ENCODE assay signal across 12 mouse cellular contexts in genomic region chr6:58837917-58838316, GRCm38 (mm10). TPM values are rescaled to one million over a fixed set of nuclear protein-coding genes. Genes with fewer than 3 reads are reported as not detected.
DNase-seq lines count a peak whose midpoint lies in the region; ATAC-seq and TF ChIP-seq lines count a peak whose summit lies in the region.
"Had no signal": no experiment of that assay in that cellular context is flagged by ENCODE, and none has a peak within 500 bp of the region (broad histone marks: within the 10 kb centered on the region; RNA-seq: fewer than 3 reads in every experiment).

No protein-coding gene starts in this region.

- no peaks in the 10 kb centered on the region for H3K36me3 ChIP-seq in forebrain, embryonic 15.5 days
- no peaks in the 10 kb centered on the region for H3K36me3 ChIP-seq in midbrain, embryonic 12.5 days
- H3K36me3 ChIP-seq: heart, embryonic 10.5 days had no signal

- ATAC-seq in forebrain, embryonic 15.5 days (replicated peaks), result peak; percentile 76
- ATAC-seq in midbrain, embryonic 12.5 days (ENCODE audit: low FRiP score, low read depth), result 0 out of 2 replicates have a peak, but pooled peaks have one; percentile 16

- no peaks in the 10 kb centered on the region for H3K27me3 ChIP-seq in forebrain, embryonic 15.5 days
- H3K27me3 ChIP-seq in midbrain, embryonic 12.5 days, result no peaks in the 10 kb centered on the region

- intact Hi-C loops in gastrocnemius, adult 2 months (cut with DNase I), result no loop called here

- H3K9me3 ChIP-seq in forebrain, embryonic 15.5 days, result no peaks in the 10 kb centered on the region
- no peaks in the 10 kb centered on the region for H3K9me3 ChIP-seq in midbrain, embryonic 12.5 days
- H3K9me3 ChIP-seq: heart, embryonic 10.5 days had no signal

- TF ChIP-seq CTCF in gastrocnemius, adult 2 months (IDR thresholded peaks at IDR 0.05), result no peak

- H3K4me3 ChIP-seq in forebrain, embryonic 15.5 days, result no peak overlapping the region
- no peak overlapping the region for H3K4me3 ChIP-seq in midbrain, embryonic 12.5 days
- no peak overlapping the region for H3K4me3 ChIP-seq in gastrocnemius, adult 2 months
- H3K4me3 ChIP-seq: heart, embryonic 10.5 days had no signal

- peaks cover 23% of the 10 kb centered on the region for H3K4me1 ChIP-seq in forebrain, embryonic 15.5 days
- H3K4me1 ChIP-seq in midbrain, embryonic 12.5 days, result peaks cover 19% of the 10 kb centered on the region

- 0% methylated on average over 1 of the region's 1 CpGs for WGBS in forebrain, embryonic 15.5 days
- 7% methylated on average over 1 of the region's 1 CpGs for WGBS in midbrain, embryonic 12.5 days

- H3K9ac ChIP-seq in forebrain, embryonic 15.5 days (replicated peaks), result no peak overlapping the region
- H3K9ac ChIP-seq in midbrain, embryonic 12.5 days (replicated peaks), result no peak overlapping the region

- peak; percentile 6 for DNase-seq in embryo, embryonic 10 days (ENCODE audit: low spot score)
- no peak for DNase-seq in embryo, embryonic 9.5 days (ENCODE audit: extremely low spot score)
- DNase-seq in Muller cell, postnatal 12 days (ENCODE audit: inconsistent ontology term), result peak; percentile 88
- no peak for DNase-seq in lung, postnatal 10 days
- DNase-seq in T-cell, adult 2 months (ENCODE audit: low spot score), result no peak
- no peak for DNase-seq in gastrocnemius, adult 2 months
- DNase-seq: adrenal gland, postnatal 14 days; liver; thymus, postnatal 25 days had no signal

- H3K4me2 ChIP-seq in forebrain, embryonic 15.5 days (replicated peaks), result no peak overlapping the region
- no peak overlapping the region for H3K4me2 ChIP-seq in midbrain, embryonic 12.5 days (replicated peaks)

- peak overlapping the region; percentile 70 for H3K27ac ChIP-seq in forebrain, embryonic 15.5 days (replicated peaks)
- no peak overlapping the region for H3K27ac ChIP-seq in midbrain, embryonic 12.5 days (replicated peaks)
- no peak overlapping the region for H3K27ac ChIP-seq in gastrocnemius, adult 2 months
- H3K27ac ChIP-seq: heart, embryonic 10.5 days had no signal

RNA-seq across cellular contexts. Expression of gene Herc3, which starts 6.7 kb away (rescaled TPM):
- 26.7 and 28.3 TPM in 2 replicates for polyA plus RNA-seq in forebrain, embryonic 15.5 days (2015; fragmentation: Nextera tagmentation; extraction: Ambion mirVana)
- polyA plus RNA-seq in midbrain, embryonic 12.5 days (2016; fragmentation: Nextera tagmentation; extraction: Ambion mirVana), result 15.9 and 17.3 TPM in 2 replicates
- total RNA-seq in gastrocnemius, adult 2 months (2021), result 10 to 100 TPM; 26.8 to 65.5 TPM

Comparison
In these comparisons a context has a peak if more than half of its experiments do, and no peak if none do; other contexts are left out.
1. DNase-seq: peak in embryo, embryonic 10 days (single experiment) and Muller cell, postnatal 12 days (single experiment); none in embryo, embryonic 9.5 days (single experiment), lung, postnatal 10 days (single experiment), T-cell, adult 2 months (single experiment) and gastrocnemius, adult 2 months (single experiment).